Mouse (Mus musculus): ENCODE data around the gene Rsph1. TPM values are rescaled to one million over a fixed set of nuclear protein-coding genes. Genes with fewer than 3 reads are reported as not detected.

Gene Rsph1
- polyA plus RNA-seq, 1 experiment: 0.30 TPM

- Histone ChIP-seq H3K27me3 (ENCODE audit: control insufficient read depth, insufficient read depth, insufficient read length) (no peaks in the 10 kb centered on the region), H3K79me2 (ENCODE audit: control insufficient read depth, insufficient read depth) (no peaks in the 10 kb centered on the region), H3K4me2 (ENCODE audit: low read depth) (no peak overlapping the region), H3K4me3 (no peak overlapping the region), H3ac (ENCODE audit: control insufficient read depth, insufficient read length) (no peak overlapping the region), H3K36me3 (ENCODE audit: control insufficient read depth, insufficient read depth) (no peaks in the 10 kb centered on the region)
- TF ChIP-seq MAX (IDR thresholded peaks at IDR 0.05; ENCODE audit: low read depth) (no peak), MYOD1 (IDR thresholded peaks at IDR 0.05; ENCODE audit: control insufficient read depth in 1 of 3, insufficient read length in 2 of 3, low read depth in 2 of 3) (no peak), E2F4 (IDR thresholded peaks at IDR 0.05; ENCODE audit: insufficient read depth) (no peak), USF1 (IDR thresholded peaks at IDR 0.05; ENCODE audit: low read depth) (no peak)
Measured at GRCm38 (mm10) chr17:31312648-31313047, 35.5 kb upstream of the Rsph1 start.

DNA sequence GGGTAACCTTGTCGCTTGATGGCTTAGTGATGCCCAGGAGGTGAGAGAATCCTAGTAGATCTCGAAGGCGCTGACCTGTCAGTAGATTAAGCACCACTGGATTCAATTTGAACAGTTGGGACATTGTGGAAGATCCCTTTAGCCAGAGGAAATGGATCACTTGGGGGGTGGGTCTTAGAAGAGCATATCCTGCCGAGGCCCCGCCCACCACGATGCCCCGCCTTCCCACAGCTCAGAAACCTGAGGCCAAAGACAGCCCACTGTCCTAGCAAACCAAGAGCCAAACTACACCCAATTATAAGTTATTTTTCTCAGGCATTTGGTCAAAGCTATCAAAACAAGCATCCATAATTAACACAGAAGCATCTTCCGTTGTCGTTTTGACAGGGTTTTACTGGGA is 33.9 kb upstream of the Rsph1 start:
- TF ChIP-seq MAX (IDR thresholded peaks at IDR 0.05; ENCODE audit: low read depth) (no peak), USF1 (IDR thresholded peaks at IDR 0.05; ENCODE audit: low read depth) (no peak), E2F4 (IDR thresholded peaks at IDR 0.05; ENCODE audit: insufficient read depth) (no peak), TCF3 (IDR thresholded peaks at IDR 0.05; ENCODE audit: insufficient read length, low read depth) (no peak), POLR2A (IDR thresholded peaks at IDR 0.05; ENCODE audit: insufficient read length, low read depth) (no peak)
- no peaks in the 10 kb centered on the region for H3K27me3 ChIP-seq (ENCODE audit: control insufficient read depth, insufficient read depth, insufficient read length)

DNA sequence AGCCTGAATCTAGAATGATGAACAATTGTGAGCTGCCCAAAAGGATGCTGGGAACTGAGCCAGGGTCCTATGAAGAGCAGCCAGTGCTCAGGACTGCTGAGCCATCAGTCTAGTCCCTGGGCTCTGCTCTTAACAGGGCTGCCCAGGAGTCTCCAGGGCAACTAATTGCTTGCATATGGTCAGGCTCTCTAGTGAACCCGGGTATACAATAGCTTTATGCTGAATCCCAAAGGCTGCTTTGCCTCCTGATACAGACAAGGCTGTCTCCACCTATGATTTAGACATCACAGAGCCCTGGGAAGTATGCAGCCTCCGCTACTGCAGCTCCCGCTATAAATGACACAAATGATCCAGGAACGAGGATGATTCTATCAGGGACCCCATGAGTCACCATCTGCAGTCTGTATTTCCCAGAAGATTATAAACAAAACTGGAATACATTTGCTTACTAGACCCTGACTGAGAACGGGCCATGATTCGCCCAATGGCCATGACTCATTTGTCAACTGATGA is 32.2 kb upstream of the Rsph1 start:
- peaks cover 11% of the 10 kb centered on the region for H3K27me3 ChIP-seq (ENCODE audit: control insufficient read depth, insufficient read depth, insufficient read length)
- TF ChIP-seq USF1 (IDR thresholded peaks at IDR 0.05; ENCODE audit: low read depth) (no peak), MAX (IDR thresholded peaks at IDR 0.05; ENCODE audit: low read depth) (no peak), SRF (IDR thresholded peaks at IDR 0.05; ENCODE audit: control insufficient read depth, insufficient read length, low read depth) (no peak), CEBPB (IDR thresholded peaks at IDR 0.05; ENCODE audit: insufficient read depth, poor library complexity, severe bottlenecking) (no peak), POLR2A (IDR thresholded peaks at IDR 0.05; ENCODE audit: insufficient read length, low read depth) (no peak), E2F4 (IDR thresholded peaks at IDR 0.05; ENCODE audit: insufficient read depth) (no peak), TCF3 (IDR thresholded peaks at IDR 0.05; ENCODE audit: insufficient read length, low read depth) (no peak), MYOD1 (IDR thresholded peaks at IDR 0.05; ENCODE audit: control insufficient read depth in 1 of 3, insufficient read length in 2 of 3, low read depth in 2 of 3) (no peak), REST (IDR thresholded peaks at IDR 0.05; ENCODE audit: insufficient read depth, insufficient read length) (no peak), MYOG (IDR thresholded peaks at IDR 0.05; ENCODE audit: control insufficient read depth in 1 of 3, insufficient read depth in 1 of 3, insufficient read length in 2 of 3, low read depth in 2 of 3) (no peak), TCF12 (IDR thresholded peaks at IDR 0.05; ENCODE audit: insufficient read depth, poor library complexity, severe bottlenecking) (no peak), POLR2AphosphoS2 (IDR thresholded peaks at IDR 0.05; ENCODE audit: insufficient read length, low read depth) (no peak)

More for the DNA sequence above, 33.9 kb upstream of the Rsph1 start:
- Histone ChIP-seq H3K79me2 (ENCODE audit: control insufficient read depth, insufficient read depth) (no peaks in the 10 kb centered on the region), H3K4me3 (no peak overlapping the region), H3K4me2 (ENCODE audit: low read depth) (no peak overlapping the region), H3K36me3 (ENCODE audit: control insufficient read depth, insufficient read depth) (no peaks in the 10 kb centered on the region), H3ac (ENCODE audit: control insufficient read depth, insufficient read length) (no peak overlapping the region)

GRCm38 (mm10) chr17:31308291-31308816 is 31.2 kb upstream of the Rsph1 start:
- no peak for TF ChIP-seq CEBPB (IDR thresholded peaks at IDR 0.05; ENCODE audit: insufficient read depth, poor library complexity, severe bottlenecking)
- TF ChIP-seq USF1 (IDR thresholded peaks at IDR 0.05; ENCODE audit: low read depth): no peak
- TF ChIP-seq MYOG (IDR thresholded peaks at IDR 0.05; ENCODE audit: control insufficient read depth in 1 of 3, insufficient read depth in 1 of 3, insufficient read length in 2 of 3, low read depth in 2 of 3): no peak
- TF ChIP-seq TCF3 (IDR thresholded peaks at IDR 0.05; ENCODE audit: insufficient read length, low read depth): no peak
- no peak for TF ChIP-seq POLR2AphosphoS2 (IDR thresholded peaks at IDR 0.05; ENCODE audit: insufficient read length, low read depth)
- TF ChIP-seq TCF12 (IDR thresholded peaks at IDR 0.05; ENCODE audit: insufficient read depth, poor library complexity, severe bottlenecking): no peak
- no peak for TF ChIP-seq E2F4 (IDR thresholded peaks at IDR 0.05; ENCODE audit: insufficient read depth)
- TF ChIP-seq MAX (IDR thresholded peaks at IDR 0.05; ENCODE audit: low read depth): no peak
- TF ChIP-seq POLR2A (IDR thresholded peaks at IDR 0.05; ENCODE audit: insufficient read length, low read depth): no peak
- no peak for TF ChIP-seq MYOD1 (IDR thresholded peaks at IDR 0.05; ENCODE audit: control insufficient read depth in 1 of 3, insufficient read length in 2 of 3, low read depth in 2 of 3)
- no peak overlapping the region for H3K4me2 ChIP-seq (ENCODE audit: low read depth)
- no peaks in the 10 kb centered on the region for H3K79me2 ChIP-seq (ENCODE audit: control insufficient read depth, insufficient read depth)
- no peaks in the 10 kb centered on the region for H3K36me3 ChIP-seq (ENCODE audit: control insufficient read depth, insufficient read depth)
- no peak overlapping the region for H3ac ChIP-seq (ENCODE audit: control insufficient read depth, insufficient read length)
- peaks cover 13% of the 10 kb centered on the region for H3K27me3 ChIP-seq (ENCODE audit: control insufficient read depth, insufficient read depth, insufficient read length)
- no peak overlapping the region for H3K4me3 ChIP-seq

More for the DNA sequence above, 32.2 kb upstream of the Rsph1 start:
- no peaks in the 10 kb centered on the region for H3K79me2 ChIP-seq (ENCODE audit: control insufficient read depth, insufficient read depth)
- H3K4me3 ChIP-seq: no peak overlapping the region
- H3K4me2 ChIP-seq (ENCODE audit: low read depth): peak overlapping the region; percentile 12
- H3K36me3 ChIP-seq (ENCODE audit: control insufficient read depth, insufficient read depth): no peaks in the 10 kb centered on the region
- H3ac ChIP-seq (ENCODE audit: control insufficient read depth, insufficient read length): no peak overlapping the region

DNA sequence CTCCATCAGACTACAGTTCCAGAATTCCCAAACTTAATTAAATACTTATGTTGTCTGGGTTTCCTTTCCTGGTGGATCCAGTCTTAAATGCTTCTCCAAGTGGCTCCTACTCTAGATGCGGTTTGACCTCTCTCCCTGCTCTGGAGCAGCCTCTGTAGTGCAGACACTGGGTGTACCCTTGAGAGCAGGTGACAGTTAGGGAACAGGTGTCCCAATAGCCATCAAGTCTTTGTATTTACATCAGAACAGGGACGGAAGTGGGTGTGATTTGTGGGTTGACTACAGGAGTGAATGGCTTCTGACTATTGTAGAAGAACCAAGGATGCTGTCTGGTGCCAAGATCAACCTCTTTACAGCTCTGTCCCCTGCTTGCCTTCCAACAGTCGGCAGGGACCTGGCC is 30.6 kb upstream of the Rsph1 start:
- no peaks in the 10 kb centered on the region for H3K36me3 ChIP-seq (ENCODE audit: control insufficient read depth, insufficient read depth)
- no peak overlapping the region for H3K4me2 ChIP-seq (ENCODE audit: low read depth)
- H3K4me3 ChIP-seq: no peak overlapping the region
- peaks cover 17% of the 10 kb centered on the region for H3K27me3 ChIP-seq (ENCODE audit: control insufficient read depth, insufficient read depth, insufficient read length)
- H3K79me2 ChIP-seq (ENCODE audit: control insufficient read depth, insufficient read depth): no peaks in the 10 kb centered on the region
- H3ac ChIP-seq (ENCODE audit: control insufficient read depth, insufficient read length): no peak overlapping the region
- TF ChIP-seq TCF12 (IDR thresholded peaks at IDR 0.05; ENCODE audit: insufficient read depth, poor library complexity, severe bottlenecking): no peak
- no peak for TF ChIP-seq USF1 (IDR thresholded peaks at IDR 0.05; ENCODE audit: low read depth)
- TF ChIP-seq TCF3 (IDR thresholded peaks at IDR 0.05; ENCODE audit: insufficient read length, low read depth): no peak
- TF ChIP-seq E2F4 (IDR thresholded peaks at IDR 0.05; ENCODE audit: insufficient read depth): no peak
- no peak for TF ChIP-seq CEBPB (IDR thresholded peaks at IDR 0.05; ENCODE audit: insufficient read depth, poor library complexity, severe bottlenecking)
- TF ChIP-seq MYOD1 (IDR thresholded peaks at IDR 0.05; ENCODE audit: control insufficient read depth in 1 of 3, insufficient read length in 2 of 3, low read depth in 2 of 3): no peak
- TF ChIP-seq POLR2AphosphoS2 (IDR thresholded peaks at IDR 0.05; ENCODE audit: insufficient read length, low read depth): no peak
- no peak for TF ChIP-seq REST (IDR thresholded peaks at IDR 0.05; ENCODE audit: insufficient read depth, insufficient read length)
